Mouse (Mus musculus): ENCODE measurements around the gene Shroom2. TPM values are rescaled to one million over a fixed set of nuclear protein-coding genes. Genes with fewer than 3 reads are reported as not detected.

Gene Shroom2
- total RNA-seq (2023), result not detected

DNA sequence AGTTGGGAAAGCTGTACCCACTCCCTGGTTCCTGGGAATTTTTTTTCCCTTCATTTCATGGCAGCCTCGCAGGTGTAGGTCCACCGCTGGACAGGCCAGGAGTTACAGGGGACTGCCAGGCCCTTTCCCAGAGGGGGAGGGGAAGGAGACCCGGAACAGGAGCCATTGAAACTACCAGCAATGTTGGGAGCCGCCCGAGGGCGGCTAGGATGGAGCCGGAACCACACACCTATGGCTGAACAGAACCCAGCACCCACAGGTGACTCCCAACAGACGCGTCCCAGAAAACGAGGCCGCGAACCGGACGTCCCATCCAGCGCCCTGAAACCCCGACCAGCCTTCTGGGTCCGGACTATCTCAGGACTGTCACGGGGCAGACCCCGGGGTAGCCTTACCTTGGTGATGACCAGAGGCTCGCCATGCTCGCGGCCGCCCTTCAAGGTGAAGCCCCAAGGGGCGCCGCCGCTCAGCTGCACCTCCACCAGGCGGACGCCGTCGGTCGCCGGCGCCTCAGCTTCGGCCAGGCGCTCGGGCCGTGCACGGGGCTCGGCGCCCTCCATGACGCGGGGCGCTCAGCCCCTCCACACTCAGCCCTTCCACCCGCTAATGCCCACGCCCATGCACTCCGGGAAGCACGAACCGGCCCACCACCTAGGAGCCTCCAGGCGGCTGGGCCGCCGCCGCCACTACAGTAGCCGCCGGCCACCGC, at the start of gene Shroom2:
Gene Shroom2 (minus strand): TSS at position 575 of the 709 bp plus-strand sequence.

DNA sequence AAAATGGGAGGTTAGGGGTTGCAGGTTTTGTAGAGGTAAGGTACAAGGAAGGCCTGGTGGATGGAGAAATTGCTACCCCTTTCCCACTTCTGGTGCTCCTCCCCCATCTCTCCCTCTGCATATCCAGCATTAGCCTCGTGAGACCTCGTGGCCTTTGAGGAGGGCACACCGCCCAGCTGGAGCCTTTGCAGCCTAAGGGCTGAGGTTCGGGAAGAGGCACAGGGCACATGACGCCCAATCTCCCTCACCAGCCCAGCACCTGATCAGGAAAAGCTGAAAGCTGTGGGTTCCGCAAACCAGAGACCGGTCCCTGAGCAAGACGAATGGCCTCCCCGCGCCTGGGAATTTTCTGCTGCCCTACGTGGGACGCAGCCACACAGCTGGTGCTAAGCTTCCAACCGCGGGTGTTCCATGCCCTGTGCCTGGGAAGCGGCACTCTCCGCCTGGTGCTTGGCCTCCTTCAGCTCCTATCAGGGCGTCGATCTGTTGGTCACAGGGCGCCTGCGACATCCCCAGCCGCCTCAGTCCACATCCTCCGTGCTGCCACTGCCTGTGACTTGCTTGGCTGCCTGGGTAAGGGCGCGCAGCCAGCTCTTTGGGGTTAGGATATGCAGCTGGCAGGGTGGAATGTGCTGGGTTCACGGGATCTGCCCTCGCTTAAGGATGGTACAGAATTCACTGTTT, 12.6 kb upstream of the Shroom2 start, which contains the start of gene Gpr143:
Gene Gpr143 (plus strand): TSS at position 202 of the 684 bp plus-strand sequence.

DNA sequence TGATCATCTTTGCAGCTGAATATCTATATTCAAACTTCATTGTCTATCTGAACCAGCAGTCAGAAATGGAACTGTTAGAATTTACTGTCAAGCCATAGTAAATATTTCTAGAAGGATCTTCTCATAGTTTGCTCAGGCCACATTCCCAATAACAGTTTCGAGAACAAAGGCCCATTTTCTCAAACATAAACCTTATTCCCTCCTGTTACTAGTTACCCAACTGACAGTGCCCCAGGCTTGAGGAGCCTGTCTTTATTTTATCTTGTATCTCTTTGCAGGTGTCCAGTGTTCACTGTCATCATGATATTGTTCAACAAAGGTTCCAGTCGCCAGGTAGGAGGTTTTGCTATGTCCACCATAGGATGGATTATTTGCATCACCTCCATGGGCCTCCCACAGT, 206.2 kb downstream of the Shroom2 start, which contains the start of gene Cldn34a:
Gene Cldn34a (plus strand): TSS at position 301 of the 400 bp plus-strand sequence.

Other genes starting within 250 kb of the Shroom2 start
- not detected for gene Cldn34a, start 206.1 kb downstream of the Shroom2 start, total RNA-seq (2023)
- not detected for gene Gpr143, start 12.5 kb upstream of the Shroom2 start, total RNA-seq (2023)
- not detected for gene Usp51, start 237.0 kb upstream of the Shroom2 start, total RNA-seq (2023)

All from T-cell, adult 66 days (primary cell).